Mouse (Mus musculus) cortical plate, adult 2 months (tissue): ENCODE data around the gene Borcs6.

ENCODE experiments used
- CTCF ChIP-seq: fragments of 200-500 bp; IDR thresholded peaks from 2 replicates; pipeline ENCODE4 v1.5.1; 2011; ENCODE audit warnings: mild to moderate bottlenecking, control low read depth, low read length; ENCODE audit not compliant: insufficient read depth; ENCODE audit errors: extremely low read depth
- POLR2A ChIP-seq: fragments of 200-500 bp; IDR thresholded peaks from 2 replicates; pipeline ENCODE4 v1.6.1; 2011; ENCODE audit warnings: mild to moderate bottlenecking, low read length, control low read depth; ENCODE audit not compliant: insufficient read depth; ENCODE audit errors: extremely low read depth

DNA sequence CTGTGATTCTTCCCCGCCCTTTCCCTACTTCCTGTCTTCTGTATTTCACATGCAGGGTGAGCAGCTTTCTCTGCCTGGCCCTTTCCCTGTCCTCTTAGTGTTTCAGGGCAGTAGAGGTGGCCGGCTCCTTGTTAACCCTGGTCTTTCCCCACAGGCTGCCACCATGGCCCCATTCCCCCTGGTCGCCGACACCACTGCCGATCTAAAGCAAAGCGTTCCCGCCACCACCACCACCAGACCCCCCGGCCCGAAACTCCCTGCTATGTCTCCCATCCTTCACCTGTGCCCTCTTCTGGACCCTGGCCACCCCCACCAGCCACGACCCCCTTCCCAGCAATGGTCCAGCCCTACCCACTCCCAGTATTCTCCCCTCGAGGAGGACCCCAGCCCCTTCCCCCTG, 46.8 kb downstream of the Borcs6 start:
- TF ChIP-seq POLR2A, result no peak
- TF ChIP-seq CTCF, result no peak
